Mouse (Mus musculus) G1E (cell line): Measurements from ENCODE around the gene Ccna2. TPM values are rescaled to one million over a fixed set of nuclear protein-coding genes. Genes with fewer than 3 reads are reported as not detected.
"Not testable (repeated sequence)": the region's sequence is repeated elsewhere in the genome, so short reads cannot be mapped to it uniquely, and the experiment has no call there.

ENCODE experiments used
- ATAC-seq: 2 replicates; pipeline ENCODE4 v1.8.0; 2016; ENCODE audit warnings: mild to moderate bottlenecking; ENCODE audit not compliant: insufficient number of reproducible peaks, poor library complexity, low FRiP score, severe bottlenecking; ENCODE audit errors: extremely low read depth
- DNase-seq: peaks from one replicate; pipeline ENCODE4 v3.0.0; 2012; ENCODE audit warnings: low spot score
- H3K27me3 ChIP-seq: 2 replicates; pipeline ENCODE4 v1.6.1; 2012; ENCODE audit warnings: mild to moderate bottlenecking, low read length, inconsistent platforms; ENCODE audit not compliant: insufficient read depth
- H3K36me3 ChIP-seq: replicated peaks from 2 replicates; pipeline ENCODE3; 2012; ENCODE audit warnings: mild to moderate bottlenecking, inconsistent platforms
- H3K4me1 ChIP-seq: 2 replicates; pipeline ENCODE4 v1.6.1; 2012; ENCODE audit warnings: low read depth, low read length, inconsistent platforms, mixed read lengths; ENCODE audit not compliant: insufficient read depth
- H3K4me3 ChIP-seq: 2 replicates; pipeline ENCODE4 v1.5.1; 2012; ENCODE audit warnings: low read depth, mild to moderate bottlenecking, inconsistent platforms, low read length, moderate library complexity, mixed read lengths
- H3K9me3 ChIP-seq: replicated peaks from 2 replicates; pipeline ENCODE4 v1.6.1; 2012; ENCODE audit warnings: inconsistent platforms
- CTCF ChIP-seq: IDR thresholded peaks from 2 replicates; pipeline ENCODE4 v1.5.1; 2012; ENCODE audit warnings: low read depth, low read length, inconsistent platforms, mixed read lengths
- GATA1 ChIP-seq: IDR thresholded peaks from 2 replicates; pipeline ENCODE4 v1.6.1; 2012; ENCODE audit warnings: borderline replicate concordance, low read length, inconsistent platforms, mixed read lengths
- GATA2 ChIP-seq: IDR thresholded peaks from 2 replicates; pipeline ENCODE4 v1.6.1; 2012; ENCODE audit warnings: low read depth, low read length, inconsistent platforms, borderline replicate concordance
- POLR2AphosphoS5 ChIP-seq: IDR thresholded peaks from 2 replicates; pipeline ENCODE4 v1.6.1; 2012; ENCODE audit warnings: low read depth, low read length, inconsistent platforms; ENCODE audit not compliant: insufficient replicate concordance
- TAL1 ChIP-seq: conservative IDR thresholded peaks from 2 replicates; pipeline ENCODE4 v1.6.1; 2012; ENCODE audit warnings: low read depth, low read length, inconsistent platforms, mixed read lengths
- polyA plus RNA-seq: library from polyadenylated mRNA; stranded (reverse); fragments of >175 nt; gene quantifications from 2 replicates; pipeline ENCODE4 v1.2.3, GENCODE M21; 2012
- total RNA-seq, 2 experiments: library from RNA; stranded (forward) in 1 of 2; stranded (reverse) in 1 of 2; fragments of 200-1000 nt in 1 of 2; fragments of >200 nt in 1 of 2; fragmentation: Nextera tagmentation in 1 of 2; gene quantifications; 2 replicates each; pipeline ENCODE4 v1.2.3; 2014 to 2017

Ccna2 gene
- total RNA-seq (2014; fragmentation: Nextera tagmentation) (410 and 504 TPM in 2 replicates), total RNA-seq (2017) (238 and 290 TPM in 2 replicates), polyA plus RNA-seq (189 and 242 TPM in 2 replicates)

- Histone ChIP-seq H3K9me3 (no peaks in the 10 kb centered on the region), H3K36me3 (peaks cover 35% of the 10 kb centered on the region), H3K4me1 (peaks cover 33% of the 10 kb centered on the region), H3K27me3 (no peaks in the 10 kb centered on the region), H3K4me3 (peak within 1 kb of the TSS; percentile 94)
- peak; percentile 78 for DNase-seq
- no peak for TF ChIP-seq GATA2
- TF ChIP-seq CTCF = 0 out of 2 replicates have a peak, but pooled peaks have one; percentile 26
- TF ChIP-seq GATA1 = no peak
- TF ChIP-seq TAL1 = no peak
- no peak for TF ChIP-seq POLR2AphosphoS5
- peak; percentile 98 for ATAC-seq
Measured at GRCm38 (mm10) chr3:36571827-36572378, at the start of gene Ccna2. Gene Ccna2 (minus strand): TSS chr3:36572150.

GRCm38 (mm10) chr3:36618181-36618580 is 46.2 kb upstream of the Ccna2 start:
- ATAC-seq = no peak
- H3K36me3 ChIP-seq = no peaks in the 10 kb centered on the region
- TF ChIP-seq POLR2AphosphoS5 = no peak
- no peak for TF ChIP-seq GATA1
- no peak for TF ChIP-seq TAL1
- no peak for TF ChIP-seq CTCF
- TF ChIP-seq GATA2 = no peak
- peaks cover 14% of the 10 kb centered on the region; the same call in 1 of the 2 replicates for H3K4me1 ChIP-seq
- H3K4me3 ChIP-seq = no peak overlapping the region
- no peaks in the 10 kb centered on the region for H3K9me3 ChIP-seq
- no peaks in the 10 kb centered on the region; the same call in 1 of the 2 replicates for H3K27me3 ChIP-seq
- DNase-seq = no peak

- Histone ChIP-seq H3K36me3 (peaks cover 3% of the 10 kb centered on the region), H3K4me1 (peaks cover 21% of the 10 kb centered on the region), H3K9me3 (no peaks in the 10 kb centered on the region), H3K4me3 (no peak overlapping the region), H3K27me3 (no peaks in the 10 kb centered on the region; the same call in 1 of the 2 replicates)
- no peak for TF ChIP-seq GATA2
- TF ChIP-seq POLR2AphosphoS5 = no peak
- no peak for TF ChIP-seq TAL1
- no peak for ATAC-seq
- DNase-seq = no peak
Measured at GRCm38 (mm10) chr3:36613908-36614255, 41.9 kb upstream of the Ccna2 start.

- ATAC-seq (peak; percentile 97), DNase-seq (peak; percentile 94)
- Histone ChIP-seq H3K4me1 (peaks cover 19% of the 10 kb centered on the region), H3K36me3 (peaks cover 6% of the 10 kb centered on the region), H3K4me3 (peak within 1 kb of the TSS; percentile 74), H3K27me3 (no peaks in the 10 kb centered on the region; the same call in 1 of the 2 replicates), H3K9me3 (no peaks in the 10 kb centered on the region)
- TF ChIP-seq POLR2AphosphoS5 (no peak), CTCF (no peak), GATA2 (no peak), TAL1 (no peak), GATA1 (no peak)
Measured at GRCm38 (mm10) chr3:36613202-36613907, 41.4 kb upstream of the Ccna2 start, which contains the start of gene Bbs7. Gene Bbs7 (minus strand): TSS chr3:36613477.

- Histone ChIP-seq H3K4me3 (peak overlapping the region; percentile 74), H3K27me3 (no peaks in the 10 kb centered on the region), H3K4me1 (peaks cover 19% of the 10 kb centered on the region), H3K9me3 (no peaks in the 10 kb centered on the region), H3K36me3 (peaks cover 6% of the 10 kb centered on the region)
- TF ChIP-seq POLR2AphosphoS5 (no peak), CTCF (no peak), TAL1 (no peak), GATA2 (no peak), GATA1 (no peak)
- ATAC-seq = no peak
- DNase-seq = no peak
Measured at GRCm38 (mm10) chr3:36612687-36613086, 40.7 kb upstream of the Ccna2 start.

- TF ChIP-seq GATA1 = no peak
- no peak for TF ChIP-seq CTCF
Measured at GRCm38 (mm10) chr3:36605894-36606783, 34.2 kb upstream of the Ccna2 start.

GRCm38 (mm10) chr3:36599773-36600172 is 27.8 kb upstream of the Ccna2 start:
- H3K4me1 ChIP-seq, H3K27me3 ChIP-seq, DNase-seq, ATAC-seq, H3K9me3 ChIP-seq, H3K4me3 ChIP-seq: not testable (repeated sequence)
- peaks cover 11% of the 10 kb centered on the region for H3K36me3 ChIP-seq

More at GRCm38 (mm10) chr3:36605894-36606783, 34.2 kb upstream of the Ccna2 start:
- H3K27me3 ChIP-seq = no peaks in the 10 kb centered on the region
- H3K36me3 ChIP-seq = peaks cover 14% of the 10 kb centered on the region
- H3K4me1 ChIP-seq = peaks cover 21% of the 10 kb centered on the region
- H3K9me3 ChIP-seq = no peaks in the 10 kb centered on the region
- ATAC-seq (peak; percentile 78), DNase-seq (peak; percentile 7)
- H3K4me3 ChIP-seq = no peak overlapping the region; the same call in 1 of the 2 replicates
